Mouse (Mus musculus) brain, embryonic 18.5 days (tissue): ENCODE measurements around the gene Atrn.
"Not testable (repeated sequence)": the region's sequence is repeated elsewhere in the genome, so short reads cannot be mapped to it uniquely, and the experiment has no call there.

ENCODE experiments used
- DNase-seq: peaks from one replicate; pipeline ENCODE4 v3.0.0-alpha.2; 2012; ENCODE audit warnings: low read depth, low spot score

Atrn gene

GRCm38 (mm10) chr2:130958906-130959305 lies 52.6 kb downstream of the Atrn start:
- no peak for DNase-seq

- DNase-seq = no peak
These were observed 55.6 kb downstream of the Atrn start for GRCm38 (mm10) chr2:130961851-130962250.

- DNase-seq = no peak
These were observed 58.7 kb downstream of the Atrn start for GRCm38 (mm10) chr2:130965042-130965441.

GRCm38 (mm10) chr2:130971030-130971429 lies 64.7 kb downstream of the Atrn start:
- DNase-seq = no peak

- no peak for DNase-seq
These were observed 66.1 kb downstream of the Atrn start for GRCm38 (mm10) chr2:130972386-130972785.

- DNase-seq = no peak
These were observed 68.6 kb downstream of the Atrn start for GRCm38 (mm10) chr2:130974928-130975327.

GRCm38 (mm10) chr2:130977589-130977988 lies 71.3 kb downstream of the Atrn start:
- no peak for DNase-seq

GRCm38 (mm10) chr2:130978058-130978847 lies 72.0 kb downstream of the Atrn start:
- DNase-seq = no peak

GRCm38 (mm10) chr2:130979138-130979537 lies 72.8 kb downstream of the Atrn start:
- DNase-seq = no peak

- no peak for DNase-seq
These were observed 86.5 kb downstream of the Atrn start for GRCm38 (mm10) chr2:130992818-130993217.

- DNase-seq = no peak
These were observed 102.8 kb downstream of the Atrn start for GRCm38 (mm10) chr2:131009123-131009522.

GRCm38 (mm10) chr2:131010566-131010965 lies 104.3 kb downstream of the Atrn start:
- no peak for DNase-seq

- DNase-seq = no peak
These were observed 118.9 kb downstream of the Atrn start for GRCm38 (mm10) chr2:131025230-131025629.

GRCm38 (mm10) chr2:131026941-131027340 lies 120.6 kb downstream of the Atrn start:
- no peak for DNase-seq

GRCm38 (mm10) chr2:131029065-131029935 lies 123.0 kb downstream of the Atrn start:
- DNase-seq = no peak

GRCm38 (mm10) chr2:131030561-131030960 lies 124.3 kb downstream of the Atrn start:
- no peak for DNase-seq

GRCm38 (mm10) chr2:131030998-131031397 lies 124.7 kb downstream of the Atrn start:
- DNase-seq = no peak

- not testable (repeated sequence) for DNase-seq
These were observed 125.1 kb downstream of the Atrn start for GRCm38 (mm10) chr2:131031406-131031805.

- no peak for DNase-seq
These were observed 130.0 kb downstream of the Atrn start for GRCm38 (mm10) chr2:131036343-131036742.

GRCm38 (mm10) chr2:131036757-131037156 lies 130.5 kb downstream of the Atrn start:
- no peak for DNase-seq

GRCm38 (mm10) chr2:131037226-131037990 lies 131.1 kb downstream of the Atrn start:
- DNase-seq = no peak

- DNase-seq = no peak
These were observed 131.9 kb downstream of the Atrn start for GRCm38 (mm10) chr2:131038197-131038596.
